Mouse (Mus musculus): ENCODE measurements around the gene Slc39a1. TPM values are rescaled to one million over a fixed set of nuclear protein-coding genes. Genes with fewer than 3 reads are reported as not detected.
"Not testable (repeated sequence)": the region's sequence is repeated elsewhere in the genome, so short reads cannot be mapped to it uniquely, and the experiment has no call there.

Gene Slc39a1
- total RNA-seq, 2 experiments from 2014 or later: 44.9 to 47.2 TPM

DNA sequence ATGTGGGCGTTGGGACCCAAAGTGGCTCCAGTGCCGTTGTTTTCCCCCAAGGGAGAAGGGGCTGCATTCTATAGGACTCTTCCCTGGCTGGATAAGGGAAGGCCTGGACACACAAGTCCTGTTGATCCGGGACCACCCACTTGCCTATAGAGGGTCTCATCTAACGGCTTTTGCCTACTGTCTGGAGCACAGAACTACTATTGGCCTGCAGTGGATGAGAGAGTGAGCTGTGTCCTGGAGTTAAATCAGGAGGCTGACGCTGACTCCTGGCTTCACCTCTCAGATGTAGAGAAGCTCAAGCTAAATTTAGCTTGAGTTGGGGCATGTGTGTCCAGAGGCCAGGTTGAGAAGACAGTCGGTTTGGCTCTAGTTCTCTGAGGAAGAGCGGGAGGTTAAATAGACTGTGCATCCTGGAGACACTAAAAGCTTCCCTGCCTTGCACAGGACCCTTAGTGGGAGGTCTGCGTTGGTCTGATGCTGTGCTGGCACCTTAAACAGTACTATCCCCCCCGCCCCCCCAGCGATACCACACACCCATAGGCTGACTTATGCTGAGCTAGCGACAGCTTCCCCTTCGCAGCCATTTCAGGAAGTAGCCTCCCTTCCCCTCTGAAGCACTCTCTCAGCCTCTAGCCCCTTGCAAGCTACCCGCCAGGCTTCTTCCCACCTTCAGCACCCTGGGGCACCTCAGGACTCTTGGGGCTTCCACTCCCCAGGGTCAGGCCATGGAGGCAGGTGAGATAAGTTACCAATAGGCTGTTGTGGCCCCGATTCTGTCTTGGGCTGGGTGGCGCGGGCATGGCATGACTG lies 18.2 kb downstream of the Slc39a1 start:
- DNase-seq: no peak

DNA sequence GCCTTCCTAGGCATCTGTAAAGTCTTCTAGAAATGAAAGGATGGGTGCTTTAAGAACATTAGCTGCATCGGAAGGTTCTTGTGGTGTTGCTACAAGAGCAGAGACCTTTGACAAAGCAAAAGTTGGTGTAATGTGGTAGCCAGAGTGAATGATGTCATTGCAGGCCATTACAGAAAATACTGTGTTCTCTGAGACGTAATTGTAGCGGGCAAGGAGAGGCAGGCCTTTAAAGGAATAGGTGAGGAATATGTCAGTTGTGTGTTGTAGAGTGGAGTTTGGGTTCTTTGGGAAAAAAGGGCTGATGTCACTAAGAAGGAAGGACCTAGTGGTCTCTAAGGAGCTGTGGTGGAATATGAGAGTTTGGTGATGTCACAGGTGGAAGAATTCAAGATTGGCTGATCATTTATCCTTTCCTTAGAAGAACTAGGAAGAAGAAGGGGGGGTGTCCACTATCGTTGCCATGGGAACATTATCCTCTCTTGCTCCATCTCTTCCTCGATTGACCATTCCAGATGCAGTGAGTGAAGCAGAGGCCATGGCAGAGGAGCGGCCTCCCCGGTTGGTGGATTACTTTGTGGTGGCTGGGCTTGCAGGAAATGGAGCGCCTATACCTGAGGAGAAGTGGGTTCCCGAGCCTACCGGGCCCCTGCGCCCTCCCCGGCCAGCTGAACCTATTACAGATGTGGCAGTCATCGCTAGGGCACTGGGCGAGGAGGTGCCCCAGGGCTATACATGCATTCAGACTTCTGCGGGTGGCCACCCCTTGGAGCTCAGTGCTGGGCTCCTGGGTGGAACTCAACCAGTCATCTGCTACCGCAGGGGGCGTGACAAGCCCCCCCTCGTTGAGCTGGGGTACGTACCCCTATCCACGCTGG lies 19.2 kb downstream of the Slc39a1 start:
- no peak for DNase-seq

DNA sequence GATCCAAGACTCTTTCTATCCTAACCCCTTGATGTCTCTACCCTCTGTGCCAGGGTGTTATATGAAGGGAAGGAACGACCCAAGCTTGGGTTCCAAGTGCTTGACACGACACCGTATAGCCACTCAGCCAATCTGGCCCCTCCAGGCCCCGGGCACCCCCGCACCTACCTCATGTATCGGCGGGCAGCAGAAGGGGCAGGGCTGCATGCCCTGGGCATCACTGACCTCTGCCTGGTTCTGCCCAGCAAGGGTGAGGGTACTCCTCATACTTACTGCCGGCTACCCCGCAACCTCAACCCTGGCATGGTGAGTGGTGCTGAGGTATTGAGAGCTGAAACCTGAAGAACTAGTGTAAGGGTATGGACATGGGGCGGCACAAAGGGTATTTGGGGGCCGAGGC lies 20.2 kb downstream of the Slc39a1 start:
- DNase-seq: no peak

DNA sequence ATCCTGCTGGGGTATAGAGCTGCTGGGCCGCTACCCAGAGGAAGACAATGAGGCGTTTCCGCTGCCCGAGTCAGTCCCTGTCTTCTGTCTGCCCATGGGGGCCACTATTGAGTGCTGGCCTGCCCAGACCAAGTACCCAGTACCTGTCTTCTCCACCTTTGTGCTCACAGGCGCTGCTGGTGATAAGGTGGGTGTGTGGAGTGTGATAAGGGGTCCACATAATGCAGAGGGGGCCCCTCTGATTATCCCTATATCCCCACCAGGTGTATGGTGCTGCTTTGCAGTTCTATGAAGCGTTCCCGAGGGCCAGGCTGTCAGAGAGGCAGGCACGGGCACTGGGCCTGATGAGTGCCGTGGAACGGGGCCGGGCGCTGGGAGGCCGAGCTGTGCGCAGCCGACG lies 21.0 kb downstream of the Slc39a1 start:
- DNase-seq: no peak

DNA sequence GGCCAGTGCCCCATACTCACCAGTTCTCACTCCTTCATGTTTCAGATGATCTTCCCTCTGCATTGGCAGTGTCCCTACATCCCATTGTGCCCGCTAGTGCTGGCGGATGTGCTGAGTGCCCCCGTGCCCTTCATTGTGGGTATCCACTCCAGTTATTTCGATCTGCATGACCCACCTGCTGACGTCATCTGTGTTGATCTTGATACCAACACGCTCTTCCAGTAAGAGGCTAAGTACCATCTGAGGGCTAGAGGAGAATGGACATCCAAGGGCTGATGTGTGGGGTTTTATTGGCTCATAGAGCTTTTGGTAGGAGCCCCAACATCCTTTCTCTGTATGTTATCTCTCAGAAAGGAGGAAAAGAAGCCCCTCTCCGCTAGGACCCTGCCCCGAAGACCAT lies 22.8 kb downstream of the Slc39a1 start:
- no peak for DNase-seq

DNA sequence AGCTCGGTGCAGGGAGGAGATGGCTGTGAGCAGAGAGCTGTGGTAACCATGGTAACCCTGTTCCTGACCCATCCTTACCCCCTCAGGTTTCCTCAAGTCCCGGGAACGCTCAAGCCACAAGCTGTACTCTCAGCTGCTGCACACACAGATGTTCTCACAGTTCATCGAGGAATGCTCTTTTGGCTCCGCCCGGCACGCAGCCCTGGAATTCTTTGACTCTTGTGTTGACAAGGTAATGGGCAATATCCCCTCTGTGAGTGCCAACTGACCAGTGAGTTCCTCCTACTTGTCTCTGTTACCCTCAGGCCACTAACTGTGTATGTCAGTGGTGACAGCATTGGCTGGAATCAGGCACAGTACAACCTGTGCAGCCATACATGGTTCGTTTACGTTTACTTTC lies 24.2 kb downstream of the Slc39a1 start:
- DNase-seq: no peak

DNA sequence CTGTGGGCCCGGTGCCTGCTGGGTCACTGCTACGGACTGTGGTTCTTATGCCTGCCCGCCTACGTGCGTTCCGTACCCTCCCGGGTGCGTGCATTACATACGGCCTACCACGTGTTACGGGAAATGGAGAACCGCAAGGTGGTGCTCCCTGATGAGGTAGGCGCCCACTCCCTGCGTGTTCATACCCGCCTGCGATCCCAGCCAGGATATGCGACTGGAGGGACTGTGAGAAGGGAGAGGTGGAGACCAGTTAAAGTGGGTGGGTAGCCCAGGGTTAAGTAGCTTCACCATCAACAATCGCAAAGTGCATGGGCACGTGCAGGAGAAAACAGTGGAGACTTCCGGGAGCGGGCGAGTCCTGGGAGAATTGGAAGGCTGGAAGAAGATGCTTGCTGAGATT lies 25.9 kb downstream of the Slc39a1 start:
- DNase-seq: no peak

DNA sequence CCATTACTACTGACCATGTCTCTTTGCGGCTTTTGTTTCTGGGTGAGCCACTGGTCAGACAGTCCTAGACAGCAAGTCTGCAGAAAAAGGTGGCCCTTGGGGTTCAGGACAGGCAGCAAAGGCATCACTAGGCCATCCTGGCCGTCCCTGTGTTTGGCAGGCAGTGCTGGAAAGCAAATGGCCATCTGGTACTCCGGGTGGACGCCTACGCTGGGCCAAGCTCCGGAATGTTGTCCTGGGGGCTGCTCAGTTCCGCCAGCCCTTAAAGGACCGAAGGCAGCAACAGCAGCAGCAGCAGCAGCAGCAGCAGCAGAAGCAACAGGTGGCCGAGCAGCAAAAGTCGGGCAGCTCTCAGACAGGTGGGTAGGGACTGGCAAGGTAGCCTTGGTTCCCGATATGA lies 27.3 kb downstream of the Slc39a1 start:
- no peak for DNase-seq

DNA sequence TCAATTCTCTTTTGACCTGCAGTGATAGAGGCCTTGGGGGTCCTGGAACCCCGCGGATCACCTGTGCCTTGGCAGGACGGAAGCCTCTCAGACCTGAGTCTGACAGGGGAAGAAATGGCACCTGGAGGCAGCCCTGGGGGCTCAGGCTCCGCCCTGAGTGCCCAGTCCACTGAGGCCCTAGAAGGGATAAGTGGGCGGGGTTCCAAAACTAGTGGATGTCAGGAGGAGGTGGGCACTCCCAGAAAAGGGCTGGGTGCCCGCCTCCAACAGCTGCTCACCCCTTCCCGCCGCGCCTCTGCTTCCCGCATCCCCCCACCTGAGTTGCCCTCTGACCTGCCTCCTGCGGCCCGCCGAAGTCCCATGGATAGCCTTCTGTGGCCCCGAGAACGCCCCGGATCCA lies 28.9 kb downstream of the Slc39a1 start:
- DNase-seq: no peak

DNA sequence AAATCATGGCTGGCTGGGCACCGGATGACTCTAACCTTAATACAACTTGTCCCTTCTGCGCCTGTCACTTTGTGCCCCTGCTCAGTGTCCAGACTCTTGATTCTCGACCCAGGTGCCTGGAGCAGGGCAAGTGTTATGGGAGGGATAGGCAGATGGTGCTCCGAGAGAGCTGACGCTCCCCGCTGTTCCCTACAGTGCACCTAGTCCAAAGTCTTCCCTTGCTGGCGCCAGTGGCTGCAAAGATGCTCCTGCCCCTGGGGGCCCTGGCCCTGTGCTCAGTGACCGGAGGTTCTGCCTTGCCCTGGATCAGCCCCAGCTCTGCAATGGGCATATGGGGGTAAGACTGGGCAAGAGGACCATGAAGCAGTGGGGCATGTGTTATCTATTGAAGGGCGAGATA lies 29.8 kb downstream of the Slc39a1 start:
- no peak for DNase-seq

DNA sequence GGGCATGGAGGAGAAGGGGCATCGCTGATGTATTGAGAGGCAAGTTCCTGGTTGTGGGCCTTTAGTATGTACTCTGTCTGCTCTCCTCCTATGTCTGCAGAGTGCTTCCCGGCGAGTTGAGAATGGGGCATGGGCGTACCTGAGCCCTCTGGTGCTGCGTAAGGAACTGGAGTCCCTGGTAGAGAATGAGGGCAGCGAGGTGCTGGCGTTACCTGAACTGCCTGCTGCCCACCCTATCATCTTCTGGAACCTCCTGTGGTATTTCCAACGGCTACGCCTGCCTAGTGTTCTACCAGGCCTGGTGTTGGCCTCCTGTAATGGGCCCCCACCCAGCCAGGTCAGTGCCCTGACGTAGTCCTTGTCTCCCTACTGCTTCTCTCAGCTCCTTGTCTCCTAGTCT lies 30.2 kb downstream of the Slc39a1 start:
- no peak for DNase-seq

DNA sequence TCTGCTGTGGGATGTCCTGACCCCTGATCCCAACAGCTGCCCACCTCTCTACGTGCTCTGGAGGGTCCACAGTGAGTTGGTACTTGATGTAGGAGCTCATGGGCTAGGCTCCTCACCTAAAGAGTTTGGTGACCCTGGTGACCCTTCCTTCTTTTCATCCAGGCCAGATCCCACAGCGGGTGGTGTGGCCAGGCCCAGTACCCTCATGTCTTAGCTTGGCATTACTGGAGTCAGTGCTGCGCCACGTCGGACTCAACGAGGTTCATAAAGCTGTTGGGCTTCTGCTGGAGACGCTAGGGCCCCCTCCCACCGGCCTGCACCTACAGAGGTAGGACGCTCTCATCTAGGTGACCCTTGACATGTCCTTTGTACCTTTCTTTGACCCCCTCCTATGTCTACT lies 31.2 kb downstream of the Slc39a1 start:
- no peak for DNase-seq

DNA sequence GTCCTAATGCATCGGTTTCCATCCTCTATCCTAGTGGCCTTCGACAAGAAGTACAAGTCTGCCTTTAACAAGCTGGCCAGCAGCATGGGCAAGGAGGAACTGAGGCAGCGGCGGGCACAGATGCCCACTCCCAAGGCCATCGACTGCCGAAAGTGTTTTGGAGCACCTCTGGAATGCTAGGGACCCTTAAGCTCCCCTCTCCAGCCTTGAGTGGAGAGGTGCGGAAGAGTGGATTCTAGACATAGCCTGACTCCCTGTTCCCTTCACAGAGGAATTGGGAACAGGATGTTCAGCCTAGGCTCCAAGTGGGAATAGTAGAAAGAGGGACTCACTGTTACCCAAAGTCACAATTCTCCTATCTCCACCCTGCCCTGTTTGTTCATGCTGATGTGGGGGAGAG lies 31.8 kb downstream of the Slc39a1 start:
- no peak for DNase-seq

DNA sequence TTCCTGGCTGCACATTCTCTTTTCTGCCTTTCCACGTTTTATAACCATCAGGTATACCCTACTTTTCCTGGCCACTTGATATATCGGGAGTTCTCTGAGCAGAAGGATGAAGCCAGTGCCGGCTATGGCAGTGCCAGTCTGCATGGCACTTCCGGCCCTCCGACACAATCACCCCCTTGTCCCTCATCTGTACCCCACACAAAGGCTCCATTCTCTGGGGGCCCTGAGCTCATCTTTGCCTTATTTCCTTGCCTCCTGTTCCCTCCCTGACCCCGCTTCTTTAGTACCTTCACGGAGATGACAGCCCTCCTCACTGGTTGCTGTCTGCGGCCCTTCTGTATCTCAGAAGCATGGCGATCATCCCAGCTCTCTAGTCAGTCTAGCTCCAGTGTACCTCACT lies 32.7 kb downstream of the Slc39a1 start:
- DNase-seq: no peak

DNA sequence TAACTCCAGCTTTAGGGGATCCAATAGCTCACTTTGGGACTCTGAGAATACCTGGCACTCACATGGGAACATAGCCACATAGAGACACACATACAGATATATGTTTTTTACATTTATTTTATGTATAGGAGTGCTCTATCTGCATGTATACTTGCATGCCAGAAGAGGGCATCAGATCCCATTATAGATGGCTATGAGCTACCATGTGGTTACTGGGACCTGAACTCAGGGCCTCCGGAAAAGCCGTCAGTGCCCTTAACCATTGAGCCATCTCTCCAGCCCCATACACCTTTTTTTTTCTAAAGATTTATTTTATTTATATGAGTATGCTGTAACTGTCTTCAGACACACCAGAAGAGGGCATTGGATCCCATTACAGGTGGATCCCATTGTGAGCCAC lies 36.2 kb downstream of the Slc39a1 start:
- DNase-seq: no peak

DNA sequence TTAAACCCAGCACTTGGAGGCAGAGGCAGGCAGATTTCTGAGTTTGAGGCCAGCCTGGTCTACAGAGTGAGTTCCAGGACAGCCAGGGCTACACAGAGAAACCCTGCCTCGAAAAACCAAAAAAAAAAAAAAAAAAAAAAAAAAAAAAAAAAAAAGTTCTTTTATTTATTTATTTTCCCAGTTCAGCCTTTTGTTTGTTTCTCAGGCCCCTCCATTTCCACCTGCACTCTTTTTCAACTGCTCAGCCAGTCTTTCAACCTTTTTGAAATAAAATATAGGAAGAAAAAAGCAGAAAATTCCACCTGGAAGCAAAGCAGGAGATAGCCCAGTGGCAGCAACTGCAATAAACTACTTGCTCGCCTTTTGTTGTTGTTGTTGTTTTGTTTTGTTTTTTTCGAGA lies 41.4 kb downstream of the Slc39a1 start:
- not testable (repeated sequence) for DNase-seq

DNA sequence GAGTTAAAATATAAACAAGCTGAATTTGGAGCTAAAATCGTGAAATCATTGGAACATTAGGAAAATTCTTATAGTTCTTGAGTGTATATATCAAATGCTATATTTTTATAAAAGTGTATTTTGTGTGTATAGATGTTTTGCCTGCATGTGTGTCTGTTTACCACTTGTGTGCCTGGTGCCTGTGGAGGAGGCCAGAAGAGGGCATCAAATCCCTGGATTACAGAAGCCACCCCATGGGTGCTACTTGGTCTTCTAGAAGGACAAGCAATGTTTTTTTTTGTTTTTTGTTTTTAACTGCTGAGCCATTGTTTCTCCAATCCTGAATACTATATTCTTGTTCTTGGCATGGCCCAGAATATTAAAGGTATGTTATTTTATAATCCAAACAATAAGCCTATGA lies 42.6 kb downstream of the Slc39a1 start:
- DNase-seq: no peak

DNA sequence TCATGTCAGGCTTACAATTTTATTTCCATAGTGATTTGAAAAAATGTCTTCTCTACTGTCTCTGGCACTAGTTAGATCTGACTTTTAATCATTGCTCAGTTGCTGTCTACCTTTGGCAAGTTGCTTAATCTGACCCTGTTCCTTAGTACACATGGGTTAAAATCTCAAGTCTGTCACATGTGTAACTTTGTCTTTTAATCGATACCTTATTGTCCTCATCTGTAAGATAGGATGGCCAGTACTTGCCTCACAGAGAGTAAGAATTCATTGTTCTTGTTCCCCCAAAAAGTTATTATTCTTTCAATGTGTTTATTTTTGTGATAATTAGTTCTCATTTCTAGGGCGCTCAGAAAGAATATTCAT lies 44.0 kb downstream of the Slc39a1 start:
- no peak for DNase-seq

DNA sequence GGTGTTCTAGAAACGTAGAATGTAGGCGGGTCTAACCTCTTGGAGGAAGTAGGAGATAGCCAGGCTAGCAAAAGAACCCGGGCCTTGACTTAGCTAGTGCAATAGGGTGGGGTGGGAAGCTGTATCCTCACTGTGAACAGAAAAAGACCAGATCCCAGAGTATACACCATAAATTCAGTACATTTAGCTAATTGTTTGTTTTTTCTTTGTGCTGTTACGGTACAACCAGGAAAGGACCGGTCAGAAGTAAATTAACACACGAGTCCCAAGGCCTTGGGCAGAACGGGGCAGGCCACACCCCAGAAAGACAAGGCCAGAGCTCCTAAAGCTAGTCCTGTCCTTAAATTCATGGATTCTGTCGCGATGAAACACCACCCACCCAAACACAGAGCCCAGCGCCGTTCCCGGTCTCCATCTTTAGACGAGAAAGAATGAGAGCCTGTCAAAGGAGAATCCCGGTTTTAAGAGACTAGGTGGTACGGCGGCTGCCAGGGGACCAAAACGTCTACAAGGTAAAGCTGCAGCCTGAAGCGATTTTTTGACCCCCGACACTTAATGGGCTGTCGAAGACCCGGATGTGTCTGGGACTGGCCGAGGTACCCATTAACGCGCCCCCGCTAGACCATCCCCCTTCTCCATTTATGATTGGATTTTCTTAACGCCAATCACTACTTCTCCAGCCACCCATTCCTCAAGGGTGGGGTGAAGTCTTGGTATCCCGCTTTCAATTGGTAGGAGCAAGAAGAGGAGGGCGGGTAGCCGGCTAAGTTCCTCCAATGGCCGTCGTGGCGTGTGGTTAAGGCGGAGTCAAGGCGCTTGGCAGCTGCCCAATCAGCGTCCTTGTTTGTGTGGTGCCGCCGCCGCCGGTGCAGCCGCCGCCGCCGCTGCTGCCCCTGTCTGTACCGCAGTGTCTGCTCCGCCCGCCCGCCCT lies 44.6 kb downstream of the Slc39a1 start, which contains the start of gene Gatad2b:
Gatad2b (plus strand) TSS at position 834 of the 931 bp plus-strand sequence.
- DNase-seq: peak; percentile 97

DNA sequence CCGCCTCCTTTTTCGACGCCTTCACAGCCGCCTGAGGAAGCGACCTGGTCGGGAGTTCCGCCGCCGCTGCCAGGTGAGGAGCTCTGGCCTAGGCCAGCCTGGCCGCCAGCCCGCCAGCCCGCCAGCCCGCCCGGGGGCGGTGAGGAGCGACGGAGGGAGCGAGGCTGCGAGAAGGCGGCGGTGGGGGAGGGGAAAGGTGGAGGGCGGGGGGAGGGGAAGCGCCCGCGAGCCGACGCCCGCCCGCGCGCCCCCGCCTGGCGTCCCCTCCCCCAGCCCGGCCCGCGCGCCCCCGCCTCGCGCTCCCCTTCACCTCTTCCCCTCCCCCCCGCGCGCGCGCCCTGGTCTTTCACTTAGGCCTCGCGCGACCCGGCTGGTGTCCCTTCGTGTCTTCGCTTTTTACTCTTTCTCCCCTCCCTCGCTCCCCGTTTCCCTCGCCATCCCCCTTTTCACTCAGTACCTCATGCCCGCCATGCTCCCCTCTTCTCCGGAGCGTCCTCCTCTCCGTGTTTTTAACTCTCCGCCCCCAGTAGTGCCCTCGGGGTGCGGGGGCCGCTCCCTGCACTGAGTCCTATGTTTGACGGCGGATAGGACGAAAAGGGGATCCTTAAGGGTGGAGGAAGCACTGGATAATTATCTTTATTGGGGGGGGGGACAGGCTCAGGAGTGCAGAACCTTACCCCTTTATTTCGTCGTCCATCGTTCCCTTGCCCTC lies 45.5 kb downstream of the Slc39a1 start:
- DNase-seq: peak in 1 of 2 experiments; percentile 34

DNA sequence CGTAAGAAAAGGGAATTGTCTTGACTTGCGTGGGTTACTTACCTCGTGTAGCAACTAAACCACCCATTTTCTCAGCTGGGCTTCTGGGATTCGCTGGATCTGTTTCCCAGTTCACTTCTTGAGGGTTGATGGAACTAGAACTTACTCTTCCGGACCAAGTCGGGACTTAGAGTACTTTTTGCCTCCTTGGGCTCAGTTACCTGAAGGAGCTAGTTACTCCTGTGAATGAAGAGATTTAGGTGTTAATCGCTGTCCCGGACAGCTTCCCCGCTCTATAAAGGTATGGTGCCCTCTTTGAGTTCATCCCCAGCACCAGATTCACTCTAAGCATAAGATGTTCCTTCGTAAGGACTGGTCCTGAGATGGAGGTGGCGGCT lies 46.1 kb downstream of the Slc39a1 start:
- DNase-seq: no peak

DNA sequence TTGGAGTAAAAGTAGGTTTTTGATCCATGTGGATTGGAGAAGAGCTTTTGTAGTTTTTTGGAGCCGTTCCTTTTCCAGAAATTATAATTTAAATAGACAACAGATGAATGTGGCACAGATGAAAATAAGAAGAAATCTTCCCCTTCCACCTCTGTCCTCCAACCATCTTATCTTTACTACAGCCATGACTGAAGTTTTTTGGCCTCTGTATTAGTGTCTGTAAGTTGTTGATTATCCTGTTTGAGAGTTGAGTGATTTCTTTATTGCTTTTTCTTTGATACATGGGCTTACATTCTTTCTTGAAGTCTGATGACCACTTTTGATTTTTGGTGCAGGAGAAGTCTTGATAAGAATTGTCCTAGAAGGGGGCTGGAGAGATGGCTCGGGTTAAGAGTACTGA lies 46.7 kb downstream of the Slc39a1 start:
- DNase-seq: no peak
